Mouse (Mus musculus) stomach, embryonic 14.5 days (tissue): ENCODE measurements around the gene Olfr720. TPM values are rescaled to one million over a fixed set of nuclear protein-coding genes. Genes with fewer than 3 reads are reported as not detected.

Source experiments
- ATAC-seq: fragments of 200-750 bp; cut with Nextera tagmentation; 2 replicates; pipeline ENCODE4 v1.8.0; 2017; ENCODE audit warnings: low read depth, moderate TSS enrichment; ENCODE audit not compliant: insufficient number of reproducible peaks, insufficient read depth, low FRiP score
- H3K27ac ChIP-seq: fragments of 300-500 bp; sonication (generic); 2 replicates; pipeline ENCODE4 v1.5.1; 2014; ENCODE audit warnings: mild to moderate bottlenecking, low read length, moderate library complexity, mixed read lengths
- H3K27me3 ChIP-seq: fragments of 300-500 bp; sonication (generic); 2 replicates; pipeline ENCODE4 v1.6.1; 2014; ENCODE audit warnings: low read length, control low read depth, mixed read lengths; ENCODE audit not compliant: control insufficient read depth, insufficient read depth
- H3K36me3 ChIP-seq: fragments of 300-500 bp; sonication (generic); 2 replicates; pipeline ENCODE4 v1.6.1; 2014; ENCODE audit warnings: mild to moderate bottlenecking, control low read depth, low read length, moderate library complexity, mixed read lengths; ENCODE audit not compliant: control insufficient read depth, insufficient read depth
- H3K4me1 ChIP-seq: fragments of 300-500 bp; sonication (generic); 2 replicates; pipeline ENCODE4 v1.6.1; 2014; ENCODE audit warnings: low read length, control low read depth, mixed read lengths; ENCODE audit not compliant: control insufficient read depth, insufficient read depth
- H3K4me2 ChIP-seq: fragments of 300-500 bp; sonication (generic); replicated peaks from 2 replicates; pipeline ENCODE4 v1.6.1; 2014; ENCODE audit warnings: low read depth, low read length, control low read depth
- H3K4me3 ChIP-seq: fragments of 300-500 bp; sonication (generic); 2 replicates; pipeline ENCODE4 v1.5.1; 2014; ENCODE audit warnings: low read depth, low read length, control low read depth
- H3K9ac ChIP-seq: fragments of 300-500 bp; sonication (generic); replicated peaks from 2 replicates; pipeline ENCODE4 v1.6.1; 2014; ENCODE audit warnings: low read depth, mild to moderate bottlenecking, control low read depth, low read length, moderate library complexity, mixed read lengths
- H3K9me3 ChIP-seq: fragments of 300-500 bp; sonication (generic); 2 replicates; pipeline ENCODE4 v1.6.1; 2016; ENCODE audit warnings: low read depth, low read length, control low read depth; ENCODE audit not compliant: control insufficient read depth
- WGBS: fragments of 180-500 bp; shearing (Covaris S2); extraction: QIAGEN DNeasy Blood & Tissue Kit; methylation state at CpG from one replicate; pipeline ENCODE4 v1.1.7; 2014; 5-methylcytosine and 5-hydroxymethylcytosine counted together
- polyA plus RNA-seq: library from polyadenylated mRNA; unstranded; fragments of >200 nt; fragmentation: Nextera tagmentation; extraction: Ambion mirVana; gene quantifications from 2 replicates; pipeline ENCODE4 v1.2.1, GENCODE M21; 2014

Olfr720 gene
- polyA plus RNA-seq, result not detected in 2 replicates

- 46% methylated on average over 4 of the region's 4 CpGs for WGBS
- Histone ChIP-seq H3K4me2 (no peak within 1 kb of the TSS), H3K27me3 (no peaks in the 10 kb centered on the region), H3K27ac (no peak within 1 kb of the TSS), H3K36me3 (no peaks in the 10 kb centered on the region), H3K9me3 (no peaks in the 10 kb centered on the region), H3K4me3 (no peak within 1 kb of the TSS), H3K4me1 (no peaks in the 10 kb centered on the region), H3K9ac (no peak within 1 kb of the TSS)
- ATAC-seq, result no peak
Measured at GRCm38 (mm10) chr14:14186738-14187137, at the start of gene Olfr720. Gene Olfr720 (minus strand): TSS chr14:14186838.

Other genes with a start within 250 kb of the Olfr720 start
- gene Atxn7, start 225.4 kb downstream of the Olfr720 start, polyA plus RNA-seq, result 7.2 and 8.1 TPM in 2 replicates
- gene Thoc7, start 225.0 kb downstream of the Olfr720 start, polyA plus RNA-seq, result 193 and 195 TPM in 2 replicates
- gene Psmd6, start 65.9 kb downstream of the Olfr720 start, polyA plus RNA-seq, result 209 and 237 TPM in 2 replicates
- gene Olfr31, start 136.0 kb upstream of the Olfr720 start, polyA plus RNA-seq, result not detected in 2 replicates
- 4.0 and 6.7 TPM in 2 replicates for gene Il3ra, start 159.4 kb upstream of the Olfr720 start, polyA plus RNA-seq
- not detected in 2 replicates for gene Olfr721-ps1, start 214.5 kb upstream of the Olfr720 start, polyA plus RNA-seq